Mouse (Mus musculus): Measurements from ENCODE around the gene Cbfa2t3. TPM values are rescaled to one million over a fixed set of nuclear protein-coding genes. Genes with fewer than 3 reads are reported as not detected.

The Cbfa2t3 gene
- polyA plus RNA-seq, 1 experiment from 2014 or later, result 22.2 TPM

GRCm38 (mm10) chr8:122658149-122658806, 40.6 kb downstream of the Cbfa2t3 start:
- Histone ChIP-seq H3K9ac (no peak overlapping the region), H3K27me3 (no peaks in the 10 kb centered on the region), H3K36me3 (no peaks in the 10 kb centered on the region; the same call in 1 of the 2 replicates), H3K4me2 (no peak overlapping the region), H3K4me1 (replicated peaks) (peaks cover 91% of the 10 kb centered on the region), H3K27ac (replicated peaks) (peak overlapping the region; percentile 33; the same call in 1 of the 2 replicates), H3K9me3 (no peaks in the 10 kb centered on the region), H3K4me3 (no peak overlapping the region)
- WGBS, result 69% methylated on average over 10 of the region's 10 CpGs
- no peak; the same call in 1 of the 2 replicates for ATAC-seq (ENCODE audit: low read depth)

DNA sequence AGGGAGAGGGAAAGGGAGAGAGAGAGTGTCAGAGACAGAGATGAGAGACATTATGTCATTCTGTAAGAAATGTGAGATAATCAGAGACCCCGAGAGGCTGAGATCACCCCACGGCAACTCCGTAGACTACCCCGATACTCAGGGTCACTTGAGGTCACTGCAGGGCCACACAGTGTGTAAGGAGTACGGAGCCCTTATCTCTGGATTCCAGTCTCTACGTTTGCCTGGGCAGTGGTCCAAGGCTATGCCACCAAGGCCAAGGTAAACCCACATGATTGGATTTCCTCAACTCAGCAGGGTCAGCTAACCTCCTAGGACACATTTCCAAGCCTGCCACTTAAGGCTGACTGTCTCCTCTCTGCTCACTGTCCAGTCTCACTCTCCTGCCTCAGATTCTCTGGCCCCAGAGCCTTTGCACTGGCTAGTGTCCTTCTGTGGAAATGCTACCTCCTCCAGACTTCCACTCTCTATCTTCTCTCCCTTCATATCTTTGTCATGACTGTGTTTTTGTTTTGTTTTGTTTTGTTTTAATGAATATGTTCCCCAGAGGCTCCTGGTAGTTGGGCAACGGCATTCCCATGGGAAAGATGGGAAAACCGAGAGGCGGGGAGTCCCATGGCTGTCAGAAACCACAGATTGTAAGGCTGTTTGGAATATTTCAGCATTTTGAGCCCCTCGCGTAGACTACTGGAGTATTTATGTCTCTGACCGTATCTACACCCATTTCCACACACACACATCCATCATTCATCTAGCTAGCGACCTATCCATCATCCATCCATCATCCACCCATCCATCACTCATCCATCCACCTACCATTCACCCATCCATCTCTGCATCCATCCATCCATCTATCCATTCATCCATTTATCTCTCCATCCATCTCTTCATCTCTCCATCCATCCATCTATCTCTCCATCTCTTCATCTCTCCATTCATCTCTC, 42.6 kb downstream of the Cbfa2t3 start:
- peaks cover 3% of the 10 kb centered on the region; the same call in 1 of the 2 replicates for H3K36me3 ChIP-seq
- H3K4me3 ChIP-seq, result no peak overlapping the region
- WGBS, result 85% methylated on average over 13 of the region's 13 CpGs
- H3K4me2 ChIP-seq, result no peak overlapping the region
- H3K4me1 ChIP-seq (replicated peaks), result peaks cover 92% of the 10 kb centered on the region
- ATAC-seq (ENCODE audit: low read depth), result no peak
- no peak overlapping the region for H3K9ac ChIP-seq
- H3K27me3 ChIP-seq, result no peaks in the 10 kb centered on the region
- H3K9me3 ChIP-seq, result no peaks in the 10 kb centered on the region
- H3K27ac ChIP-seq (replicated peaks), result no peak overlapping the region

- no peak overlapping the region for H3K4me2 ChIP-seq
- H3K36me3 ChIP-seq, result peaks cover 10% of the 10 kb centered on the region
- H3K4me1 ChIP-seq (replicated peaks), result peaks cover 92% of the 10 kb centered on the region
- H3K27me3 ChIP-seq, result no peaks in the 10 kb centered on the region
- no peak overlapping the region for H3K27ac ChIP-seq (replicated peaks)
- H3K9ac ChIP-seq, result no peak overlapping the region
- H3K9me3 ChIP-seq, result no peaks in the 10 kb centered on the region
- no peak overlapping the region for H3K4me3 ChIP-seq
- ATAC-seq (ENCODE audit: low read depth), result no peak
- WGBS, result 52% methylated on average over 7 of the region's 7 CpGs
These were observed 44.1 kb downstream of the Cbfa2t3 start for GRCm38 (mm10) chr8:122654768-122655167.

DNA sequence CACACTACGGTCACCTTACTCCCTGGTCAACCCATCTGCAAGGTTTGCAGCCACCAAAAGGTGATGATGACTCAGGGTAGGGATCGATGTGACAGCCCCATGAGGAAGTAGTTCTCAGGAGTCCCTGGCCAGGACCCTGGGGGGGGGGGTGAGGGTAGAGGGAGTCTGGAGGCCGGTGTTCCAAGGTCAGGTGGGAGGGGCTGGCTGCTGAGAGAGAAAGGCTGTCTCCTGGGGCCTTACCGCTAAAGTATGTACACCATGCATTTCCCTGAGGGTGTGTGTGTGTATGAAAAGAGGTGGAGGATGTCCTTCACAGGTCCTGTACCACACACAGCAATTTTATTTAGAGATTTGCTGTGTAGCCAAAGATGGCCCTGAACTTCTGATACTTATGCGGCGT, 46.3 kb downstream of the Cbfa2t3 start:
- Histone ChIP-seq H3K9me3 (no peaks in the 10 kb centered on the region), H3K4me1 (replicated peaks) (peaks cover 71% of the 10 kb centered on the region), H3K36me3 (peaks cover 31% of the 10 kb centered on the region), H3K27ac (replicated peaks) (no peak overlapping the region), H3K27me3 (no peaks in the 10 kb centered on the region), H3K9ac (no peak overlapping the region), H3K4me3 (no peak overlapping the region), H3K4me2 (no peak overlapping the region)
- 74% methylated on average over 6 of the region's 6 CpGs for WGBS
- no peak for ATAC-seq (ENCODE audit: low read depth)

GRCm38 (mm10) chr8:122651326-122651921, 47.5 kb downstream of the Cbfa2t3 start:
- Histone ChIP-seq H3K36me3 (peaks cover 42% of the 10 kb centered on the region), H3K4me3 (no peak overlapping the region), H3K9me3 (no peaks in the 10 kb centered on the region), H3K27ac (replicated peaks) (0 out of 2 replicates have a peak overlapping the region, but pooled peaks have one; percentile 9), H3K27me3 (no peaks in the 10 kb centered on the region), H3K4me2 (no peak overlapping the region), H3K9ac (no peak overlapping the region), H3K4me1 (replicated peaks) (peaks cover 65% of the 10 kb centered on the region)
- peak; percentile 50 for ATAC-seq (ENCODE audit: low read depth)
- 53% methylated on average over 16 of the region's 16 CpGs for WGBS

- H3K27me3 ChIP-seq, result no peaks in the 10 kb centered on the region
- H3K27ac ChIP-seq (replicated peaks), result no peak overlapping the region
- H3K36me3 ChIP-seq, result peaks cover 72% of the 10 kb centered on the region
- H3K4me2 ChIP-seq, result no peak overlapping the region
- H3K4me3 ChIP-seq, result no peak overlapping the region
- H3K4me1 ChIP-seq (replicated peaks), result peaks cover 35% of the 10 kb centered on the region
- no peak overlapping the region for H3K9ac ChIP-seq
- no peaks in the 10 kb centered on the region for H3K9me3 ChIP-seq
- no peak for ATAC-seq (ENCODE audit: low read depth)
- 79% methylated on average over 15 of the region's 15 CpGs for WGBS
These were observed 50.5 kb downstream of the Cbfa2t3 start for GRCm38 (mm10) chr8:122648192-122648970.

- Histone ChIP-seq H3K27me3 (no peaks in the 10 kb centered on the region), H3K9ac (no peak overlapping the region), H3K27ac (replicated peaks) (no peak overlapping the region), H3K4me2 (no peak overlapping the region), H3K4me1 (replicated peaks) (peaks cover 15% of the 10 kb centered on the region), H3K4me3 (no peak overlapping the region), H3K9me3 (no peaks in the 10 kb centered on the region), H3K36me3 (peaks cover 88% of the 10 kb centered on the region)
- ATAC-seq (ENCODE audit: low read depth), result no peak
- WGBS, result 90% methylated on average over 16 of the region's 16 CpGs
These were observed 52.6 kb downstream of the Cbfa2t3 start for GRCm38 (mm10) chr8:122646337-122646736.

GRCm38 (mm10) chr8:122644175-122644954, 54.5 kb downstream of the Cbfa2t3 start:
- Histone ChIP-seq H3K36me3 (peaks cover 96% of the 10 kb centered on the region), H3K27me3 (no peaks in the 10 kb centered on the region), H3K27ac (replicated peaks) (no peak overlapping the region), H3K4me3 (no peak overlapping the region), H3K4me2 (no peak overlapping the region), H3K9ac (no peak overlapping the region), H3K9me3 (no peaks in the 10 kb centered on the region), H3K4me1 (replicated peaks) (peaks cover 16% of the 10 kb centered on the region)
- 78% methylated on average over 6 of the region's 6 CpGs for WGBS
- ATAC-seq (ENCODE audit: low read depth), result no peak

DNA sequence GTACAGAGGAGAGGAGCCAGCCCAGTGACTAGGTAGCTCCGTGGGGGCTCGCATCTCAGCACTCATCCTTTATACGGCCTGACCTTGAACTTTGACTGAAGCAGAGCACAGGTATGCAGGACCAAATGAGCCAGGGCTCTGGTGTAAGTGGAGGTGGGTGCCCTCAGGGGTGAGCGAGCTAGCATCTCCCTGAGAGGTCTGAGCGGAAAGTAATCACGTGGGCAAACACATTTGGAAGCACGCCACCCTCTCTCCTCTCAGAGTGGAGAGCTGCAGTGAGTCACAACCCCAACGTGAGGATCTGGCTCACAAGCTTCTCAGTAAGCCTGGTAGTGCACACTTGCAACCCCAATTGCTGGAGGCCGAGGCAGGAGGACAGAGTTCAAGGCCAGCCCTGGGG, 56.8 kb downstream of the Cbfa2t3 start:
- peaks cover 97% of the 10 kb centered on the region for H3K36me3 ChIP-seq
- no peaks in the 10 kb centered on the region for H3K27me3 ChIP-seq
- no peaks in the 10 kb centered on the region for H3K9me3 ChIP-seq
- 75% methylated on average over 9 of the region's 9 CpGs for WGBS
- no peak overlapping the region for H3K4me2 ChIP-seq
- no peak overlapping the region for H3K27ac ChIP-seq (replicated peaks)
- ATAC-seq (ENCODE audit: low read depth), result no peak
- H3K4me3 ChIP-seq, result no peak overlapping the region
- H3K4me1 ChIP-seq (replicated peaks), result peaks cover 27% of the 10 kb centered on the region
- H3K9ac ChIP-seq, result no peak overlapping the region

GRCm38 (mm10) chr8:122641406-122641805, 57.5 kb downstream of the Cbfa2t3 start:
- H3K4me1 ChIP-seq (replicated peaks), result peaks cover 27% of the 10 kb centered on the region
- no peak overlapping the region for H3K4me3 ChIP-seq
- no peak overlapping the region for H3K9ac ChIP-seq
- WGBS, result 88% methylated on average over 15 of the region's 15 CpGs
- ATAC-seq (ENCODE audit: low read depth), result no peak
- no peaks in the 10 kb centered on the region for H3K27me3 ChIP-seq
- no peak overlapping the region for H3K27ac ChIP-seq (replicated peaks)
- peaks cover 97% of the 10 kb centered on the region for H3K36me3 ChIP-seq
- no peak overlapping the region for H3K4me2 ChIP-seq
- H3K9me3 ChIP-seq, result no peaks in the 10 kb centered on the region

- Histone ChIP-seq H3K4me1 (replicated peaks) (peaks cover 27% of the 10 kb centered on the region), H3K9me3 (no peaks in the 10 kb centered on the region), H3K4me3 (no peak overlapping the region), H3K4me2 (no peak overlapping the region), H3K27ac (replicated peaks) (no peak overlapping the region), H3K9ac (no peak overlapping the region), H3K27me3 (no peaks in the 10 kb centered on the region), H3K36me3 (peaks cover 97% of the 10 kb centered on the region)
- WGBS, result 84% methylated on average over 4 of the region's 4 CpGs
- no peak for ATAC-seq (ENCODE audit: low read depth)
These were observed 58.1 kb downstream of the Cbfa2t3 start for GRCm38 (mm10) chr8:122640825-122641224.

Measured in neural tube, embryonic 13.5 days (tissue).